Comparison of ENCODE assay signal across 29 mouse cellular contexts in the genomic region with DNA sequence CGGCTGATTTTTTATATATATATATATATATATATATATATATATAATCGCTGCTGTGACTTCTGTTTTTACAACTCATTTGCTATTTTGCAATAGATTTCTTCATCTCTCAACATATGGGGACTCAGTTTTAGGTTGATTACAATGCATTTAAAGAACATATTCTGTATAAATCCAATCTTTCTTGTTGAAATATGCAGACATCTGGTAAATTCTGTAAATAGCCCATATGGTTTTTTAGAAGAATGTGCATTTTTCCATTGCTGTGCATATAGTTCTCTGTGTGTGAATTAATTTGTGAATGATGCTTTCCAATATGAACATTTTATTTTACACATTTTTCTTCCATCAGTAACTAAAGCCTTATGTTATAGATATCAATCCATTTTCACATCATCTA.
DNase-seq lines count a peak whose midpoint lies in the region; ATAC-seq and TF ChIP-seq lines count a peak whose summit lies in the region.
"Had no signal": no experiment of that assay in that cellular context is flagged by ENCODE, and none has a peak within 500 bp of the region (broad histone marks: within the 10 kb centered on the region; RNA-seq: fewer than 3 reads in every experiment).

No protein-coding gene starts in this region.

- H3K9me3 ChIP-seq in forebrain, embryonic 14.5 days (replicated peaks; ENCODE audit: control insufficient read depth, low read length), result no peaks in the 10 kb centered on the region
- H3K9me3 ChIP-seq in forebrain, embryonic 12.5 days, result no peaks in the 10 kb centered on the region
- no peaks in the 10 kb centered on the region for H3K9me3 ChIP-seq in forebrain, postnatal 0 days (ENCODE audit: low read length)
- no peaks in the 10 kb centered on the region for H3K9me3 ChIP-seq in forebrain, embryonic 10.5 days
- H3K9me3 ChIP-seq: embryonic facial prominence, embryonic 12.5 days; embryonic facial prominence, embryonic 15.5 days; heart, embryonic 10.5 days; heart, embryonic 13.5 days had no signal

- H3K36me3 ChIP-seq in forebrain, embryonic 14.5 days (ENCODE audit: control insufficient read depth, insufficient read depth, low read length), result no peaks in the 10 kb centered on the region
- no peaks in the 10 kb centered on the region for H3K36me3 ChIP-seq in forebrain, embryonic 12.5 days (replicated peaks)
- H3K36me3 ChIP-seq in forebrain, postnatal 0 days (ENCODE audit: insufficient read depth), result no peaks in the 10 kb centered on the region
- no peaks in the 10 kb centered on the region for H3K36me3 ChIP-seq in forebrain, embryonic 10.5 days (replicated peaks)
- H3K36me3 ChIP-seq: embryonic facial prominence, embryonic 12.5 days; embryonic facial prominence, embryonic 15.5 days; heart, embryonic 10.5 days; heart, embryonic 13.5 days had no signal

- H3K4me1 ChIP-seq in forebrain, embryonic 14.5 days (ENCODE audit: control insufficient read depth, insufficient read depth, low read length), result no peaks in the 10 kb centered on the region
- H3K4me1 ChIP-seq in forebrain, embryonic 12.5 days, result no peaks in the 10 kb centered on the region
- no peaks in the 10 kb centered on the region for H3K4me1 ChIP-seq in forebrain, postnatal 0 days (ENCODE audit: insufficient read depth)
- H3K4me1 ChIP-seq in forebrain, embryonic 10.5 days, result no peaks in the 10 kb centered on the region
- H3K4me1 ChIP-seq: embryonic facial prominence, embryonic 12.5 days; embryonic facial prominence, embryonic 15.5 days; heart, embryonic 10.5 days; heart, embryonic 13.5 days had no signal

- H3K27ac ChIP-seq in forebrain, embryonic 14.5 days (ENCODE audit: low read depth, low read length), result no peak overlapping the region
- H3K27ac ChIP-seq in forebrain, embryonic 12.5 days, result no peak overlapping the region
- H3K27ac ChIP-seq in forebrain, postnatal 0 days (ENCODE audit: low read depth, low read length), result no peak overlapping the region
- H3K27ac ChIP-seq in forebrain, embryonic 10.5 days, result no peak overlapping the region
- H3K27ac ChIP-seq: embryonic facial prominence, embryonic 12.5 days; embryonic facial prominence, embryonic 15.5 days; heart, adult 2 months; heart, embryonic 10.5 days; heart, embryonic 13.5 days; hindbrain, embryonic 14.5 days; hindbrain, postnatal 0 days had no signal

- WGBS in forebrain, embryonic 14.5 days, result 85% methylated on average over 2 of the region's 2 CpGs
- 84% methylated on average over 2 of the region's 2 CpGs for WGBS in forebrain, embryonic 12.5 days
- 78% methylated on average over 2 of the region's 2 CpGs for WGBS in forebrain, postnatal 0 days
- WGBS in forebrain, embryonic 10.5 days, result 91% methylated on average over 2 of the region's 2 CpGs

- TF ChIP-seq CTCF in forebrain, postnatal 0 days (IDR thresholded peaks at IDR 0.05; ENCODE audit: low read depth), result no peak

- no peak overlapping the region for H3K4me2 ChIP-seq in forebrain, embryonic 14.5 days (ENCODE audit: low read length)
- no peak overlapping the region for H3K4me2 ChIP-seq in forebrain, embryonic 12.5 days
- H3K4me2 ChIP-seq in forebrain, postnatal 0 days (ENCODE audit: low read depth), result no peak overlapping the region
- H3K4me2 ChIP-seq: embryonic facial prominence, embryonic 12.5 days; embryonic facial prominence, embryonic 15.5 days; heart, embryonic 13.5 days; hindbrain, embryonic 14.5 days had no signal

- no peak overlapping the region for H3K9ac ChIP-seq in forebrain, embryonic 14.5 days (ENCODE audit: low read length)
- no peak overlapping the region for H3K9ac ChIP-seq in forebrain, embryonic 12.5 days
- H3K9ac ChIP-seq in forebrain, postnatal 0 days, result no peak overlapping the region
- H3K9ac ChIP-seq: embryonic facial prominence, embryonic 12.5 days; embryonic facial prominence, embryonic 15.5 days; heart, embryonic 13.5 days; hindbrain, embryonic 14.5 days had no signal

- no peak overlapping the region for H3K4me3 ChIP-seq in forebrain, embryonic 14.5 days (ENCODE audit: low read depth, low read length)
- H3K4me3 ChIP-seq in forebrain, embryonic 12.5 days (replicated peaks), result no peak overlapping the region
- H3K4me3 ChIP-seq in forebrain, postnatal 0 days (ENCODE audit: low read depth, low read length), result no peak overlapping the region
- no peak overlapping the region for H3K4me3 ChIP-seq in forebrain, embryonic 10.5 days
- H3K4me3 ChIP-seq: embryonic facial prominence, embryonic 12.5 days; embryonic facial prominence, embryonic 15.5 days; erythroblast, embryonic 14.5 days; heart, adult 2 months; heart, embryonic 10.5 days; heart, embryonic 13.5 days had no signal

- DNase-seq in forebrain, embryonic 14.5 days (ENCODE audit: low spot score), result peak; percentile 27
- DNase-seq in forebrain, postnatal 0 days, result peak; percentile 4
- no peak for DNase-seq in forebrain, embryonic 10.5 days (ENCODE audit: extremely low spot score, low spot score)
- DNase-seq in brain, adult 2 months (ENCODE audit: low read depth, low spot score), result peak; percentile 35
- DNase-seq in telencephalon, adult 2 months (ENCODE audit: low read depth, low spot score), result peak; percentile 49
- no peak for DNase-seq in adrenal gland, postnatal 4 days (ENCODE audit: low spot score in 2 of 2)
- DNase-seq: adrenal gland, postnatal 10 days; adrenal gland, postnatal 36 days; cerebellum, adult 11 months; cerebellum, adult 2 months; cerebellum, adult 9-11 months; cerebellum, postnatal 25 days; gastrocnemius, postnatal 10 days; gastrocnemius, postnatal 36 days; heart, adult 2 months; heart, postnatal 14 days; heart, postnatal 4 days; kidney, adult 18-20 months had no signal

- H3K27me3 ChIP-seq in forebrain, embryonic 14.5 days (replicated peaks; ENCODE audit: control insufficient read depth, insufficient read depth, low read length), result no peaks in the 10 kb centered on the region
- no peaks in the 10 kb centered on the region for H3K27me3 ChIP-seq in forebrain, embryonic 12.5 days
- no peaks in the 10 kb centered on the region for H3K27me3 ChIP-seq in forebrain, postnatal 0 days (ENCODE audit: insufficient read depth, low read length)
- H3K27me3 ChIP-seq in forebrain, embryonic 10.5 days (ENCODE audit: poor library complexity, severe bottlenecking), result no peaks in the 10 kb centered on the region
- H3K27me3 ChIP-seq: embryonic facial prominence, embryonic 12.5 days; embryonic facial prominence, embryonic 15.5 days; heart, embryonic 13.5 days had no signal

- ATAC-seq in forebrain, embryonic 14.5 days, result no peak; the same call in 1 of the 2 replicates
- ATAC-seq in forebrain, embryonic 12.5 days (ENCODE audit: low FRiP score), result no peak
- ATAC-seq in forebrain, postnatal 0 days, result peak; percentile 55; the same call in 1 of the 2 replicates
- ATAC-seq: activated CD4-positive, CD25-positive, alpha-beta regulatory T cell, adult 4 months; hindbrain, postnatal 0 days; inflammation-experienced regulatory T-cells, adult 6 months; intestine, embryonic 16.5 days had no signal

Comparison
In these comparisons a context has a peak if more than half of its experiments do, and no peak if none do; other contexts are left out.
1. DNase-seq: peak in forebrain, embryonic 14.5 days (single experiment), forebrain, postnatal 0 days (single experiment), brain, adult 2 months (single experiment) and telencephalon, adult 2 months (single experiment); none in forebrain, embryonic 10.5 days (single experiment) and adrenal gland, postnatal 4 days (0 of 2).